Mouse (Mus musculus): ENCODE measurements around the gene Rwdd3. TPM values are rescaled to one million over a fixed set of nuclear protein-coding genes. Genes with fewer than 3 reads are reported as not detected.

Gene Rwdd3
- total RNA-seq (2021) = 10 to 100 TPM; 14.9 to 16.5 TPM

DNA sequence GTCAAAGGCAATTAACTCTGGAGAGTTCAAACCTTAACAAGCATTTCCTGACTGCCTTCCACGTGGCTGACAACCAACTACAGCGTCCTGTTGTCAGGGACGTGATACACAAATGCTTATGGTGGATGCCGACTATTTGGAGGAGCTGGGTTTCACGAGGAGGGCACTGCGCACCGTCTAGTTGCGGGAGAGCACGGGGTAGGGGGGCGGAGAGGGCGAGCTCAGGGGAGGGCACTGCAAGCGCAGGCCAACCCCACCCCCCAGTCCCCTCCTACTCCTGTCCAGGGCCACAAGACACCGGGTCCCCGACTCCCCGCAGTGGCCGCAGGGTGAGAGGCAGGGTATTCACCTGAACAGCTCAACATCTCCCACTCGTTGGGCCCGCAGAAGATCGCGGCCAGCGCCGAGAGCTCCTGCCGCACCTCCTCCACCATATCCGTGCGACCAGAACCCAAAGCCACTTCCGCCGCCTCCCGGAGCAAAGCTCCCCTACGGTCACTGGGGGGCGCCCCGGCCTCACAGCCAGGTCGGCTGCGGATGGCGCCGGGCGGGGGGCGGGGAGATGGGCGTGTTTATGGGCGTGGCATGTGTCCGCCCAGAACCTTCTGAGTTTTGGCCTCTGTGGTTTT, at the start of gene Rwdd3:
Rwdd3 (minus strand) TSS at position 453 of the 629 bp plus-strand sequence.
- intact Hi-C loops (cut with DNase I) = loop anchor here (5.0 to 10.0 kb wide), 3 partner anchors 93 to 253 kb away; partner anchors contain the start of genes Alg14 and Cnn3
- peak; percentile 85 to 92 for DNase-seq (ENCODE audit: extremely low spot score in 1 of 2, low spot score in 2 of 2)

DNA sequence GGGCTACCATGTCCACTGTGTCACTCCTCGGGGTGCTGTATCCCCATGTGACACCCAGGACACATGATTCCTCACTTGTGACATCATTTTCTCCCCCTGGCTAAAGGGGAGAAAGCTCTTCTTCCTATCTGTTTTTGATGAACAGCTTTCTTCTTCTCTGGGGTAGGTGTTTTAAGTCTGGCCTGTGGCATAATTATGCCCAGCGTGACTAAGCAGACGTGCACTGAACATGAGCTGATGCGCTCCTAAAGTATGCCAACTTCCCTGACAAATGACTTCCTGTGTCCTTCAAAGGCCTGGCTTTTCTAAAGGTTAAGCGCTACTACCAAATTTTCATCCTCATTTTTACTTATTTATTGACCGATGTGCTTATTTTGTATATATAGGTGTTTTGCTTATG, 45.5 kb upstream of the Rwdd3 start:
- intact Hi-C loops (cut with DNase I) = no loop called here

DNA sequence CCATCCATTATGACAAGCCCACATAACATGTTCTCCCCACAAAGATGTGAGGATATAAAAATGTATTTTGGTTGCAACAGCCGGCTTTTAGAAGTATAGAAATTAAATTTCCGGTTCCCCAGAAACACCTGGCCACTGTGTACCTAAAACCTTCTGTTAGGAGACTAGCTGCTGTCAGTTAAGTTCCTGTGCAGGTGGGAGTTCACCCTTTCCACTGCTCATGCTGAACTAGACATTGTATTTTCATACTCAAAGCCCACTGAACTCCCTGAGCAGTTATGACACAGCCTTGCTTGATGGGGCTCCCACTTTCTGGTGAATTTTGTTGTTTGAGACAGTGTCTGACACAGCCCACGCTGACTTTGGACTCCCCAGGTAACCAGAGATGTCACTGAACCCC, 42.0 kb upstream of the Rwdd3 start:
- DNase-seq (ENCODE audit: extremely low spot score in 1 of 2, low spot score in 2 of 2) = no peak
- intact Hi-C loops (cut with DNase I) = no loop called here

More for the DNA sequence above, 45.5 kb upstream of the Rwdd3 start:
- DNase-seq (ENCODE audit: extremely low spot score in 1 of 2, low spot score in 2 of 2) = no peak

DNA sequence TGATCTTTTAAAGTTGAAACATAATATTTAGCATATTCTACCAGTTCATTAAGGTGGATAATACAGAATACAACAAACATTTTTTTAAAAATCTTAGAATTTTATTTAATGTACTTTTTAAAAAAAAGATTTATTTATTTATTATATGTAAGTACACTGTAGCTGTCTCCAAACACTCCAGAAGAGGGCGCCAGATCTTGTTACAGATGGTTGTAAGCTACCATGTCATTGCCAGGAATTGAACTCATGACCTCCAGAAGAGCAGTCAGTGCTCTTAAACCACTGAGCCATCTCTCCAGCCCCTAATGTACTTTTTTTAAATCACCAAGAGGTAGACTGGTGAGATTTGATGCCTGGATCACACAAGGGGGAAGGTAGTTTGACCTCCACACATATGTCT, 40.7 kb upstream of the Rwdd3 start:
- intact Hi-C loops (cut with DNase I) = no loop called here
- DNase-seq (ENCODE audit: extremely low spot score in 1 of 2, low spot score in 2 of 2) = no peak

DNA sequence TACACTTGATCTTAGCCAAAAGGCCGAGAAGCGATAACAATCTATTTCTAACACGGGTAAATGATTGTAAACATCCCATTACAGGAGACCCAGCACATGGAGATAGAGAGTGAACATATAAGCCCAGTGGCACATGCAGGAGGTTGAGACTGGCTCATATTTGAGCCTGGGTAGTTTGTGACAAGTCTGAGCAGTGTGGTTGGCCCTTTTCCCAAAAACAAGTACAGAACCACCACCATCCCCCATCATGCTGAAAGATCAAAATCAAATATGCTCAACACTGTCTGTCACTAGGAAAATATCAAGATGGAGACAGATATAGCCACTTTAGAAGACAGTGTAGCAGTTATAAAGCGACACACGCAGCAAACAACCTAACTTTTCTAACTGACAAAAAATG, 37.5 kb upstream of the Rwdd3 start:
- DNase-seq (ENCODE audit: extremely low spot score in 1 of 2, low spot score in 2 of 2) = no peak
- intact Hi-C loops (cut with DNase I) = no loop called here

DNA sequence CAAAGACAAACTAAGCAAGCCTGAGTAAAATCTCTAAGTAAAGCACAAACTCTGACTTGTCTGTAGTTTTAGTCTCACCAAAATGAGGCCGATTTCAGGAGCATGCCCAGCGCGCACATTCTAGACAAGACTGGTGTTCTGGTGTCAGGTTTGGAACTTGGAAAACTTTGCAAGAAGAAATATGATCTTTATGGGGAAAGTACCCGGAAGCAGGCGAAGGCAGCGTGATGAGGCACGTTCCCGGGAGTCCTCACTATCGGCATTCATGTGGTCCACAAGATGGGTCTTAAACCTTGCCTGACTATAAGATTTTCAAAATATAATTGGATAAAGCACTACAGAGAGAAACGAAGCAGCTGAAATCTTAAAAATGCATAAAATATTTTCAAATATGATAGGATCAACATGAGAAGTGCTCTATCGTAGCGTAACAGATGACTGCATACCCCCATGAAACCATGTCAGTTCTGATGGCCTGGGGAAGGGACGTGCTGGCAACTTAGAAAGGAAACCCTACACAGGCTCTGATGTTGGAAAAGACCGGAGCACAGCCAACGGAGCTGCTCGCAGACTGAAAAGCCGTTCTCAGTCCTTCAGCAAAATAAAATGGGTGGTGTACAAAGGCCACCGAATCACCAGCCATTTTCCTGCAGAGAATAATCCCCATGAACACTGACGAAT, 34.8 kb upstream of the Rwdd3 start:
- DNase-seq (ENCODE audit: extremely low spot score in 1 of 2, low spot score in 2 of 2) = no peak
- intact Hi-C loops (cut with DNase I) = no loop called here

DNA sequence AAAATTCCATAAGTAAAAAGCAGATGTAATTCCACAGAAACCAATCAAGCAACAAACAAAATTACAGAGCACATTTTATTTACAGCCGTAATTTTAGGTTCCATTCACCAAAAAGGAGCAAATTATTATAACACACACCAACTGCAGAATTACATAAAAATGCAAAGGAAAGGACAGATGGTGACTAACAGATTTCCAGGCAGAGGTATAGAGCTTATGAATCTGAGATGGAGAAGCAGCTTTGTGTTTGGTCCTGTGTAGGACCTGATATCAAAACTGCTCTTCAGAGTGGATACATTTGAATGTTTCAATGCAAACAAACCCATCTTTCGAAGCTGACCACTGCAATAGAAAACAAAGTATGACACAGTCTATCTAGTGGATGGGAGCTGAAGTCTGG, 31.1 kb upstream of the Rwdd3 start:
- intact Hi-C loops (cut with DNase I) = no loop called here
- DNase-seq (ENCODE audit: extremely low spot score in 1 of 2, low spot score in 2 of 2) = no peak

DNA sequence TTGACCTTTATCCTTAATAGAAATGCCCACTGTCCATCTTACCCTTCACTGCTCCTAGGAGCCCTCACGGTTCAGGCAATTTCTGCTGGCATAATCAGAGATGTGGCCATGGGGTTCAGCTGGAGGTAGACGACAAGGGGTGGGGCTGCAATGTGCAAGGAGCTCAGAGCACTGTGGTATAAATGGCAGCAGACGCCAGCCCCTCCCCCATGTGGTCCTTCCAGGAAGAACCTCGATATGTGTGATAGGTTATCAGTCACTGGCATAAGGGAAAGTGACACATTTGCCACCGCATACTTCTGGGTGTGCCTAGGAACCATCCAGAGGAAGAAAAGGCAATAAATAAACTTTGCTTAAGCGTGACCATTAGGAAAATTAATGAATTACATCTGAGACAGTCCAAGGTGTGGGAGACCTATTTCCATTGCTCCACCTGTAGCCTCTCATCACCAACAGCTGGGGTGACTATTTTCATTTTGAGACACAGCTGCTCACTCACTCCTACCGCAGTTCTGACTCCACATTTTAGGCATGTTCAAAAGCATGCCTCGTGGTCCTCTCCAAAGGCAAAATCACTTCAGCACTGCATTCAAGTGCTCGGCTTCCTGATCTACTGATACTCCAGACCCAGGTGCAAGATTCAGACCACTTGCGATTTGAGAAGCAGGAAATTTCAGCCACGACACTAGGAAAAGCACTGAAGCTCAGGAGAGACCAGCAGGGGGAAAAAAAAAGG, 29.7 kb upstream of the Rwdd3 start:
- intact Hi-C loops (cut with DNase I) = no loop called here
- DNase-seq (ENCODE audit: extremely low spot score in 1 of 2, low spot score in 2 of 2) = no peak

DNA sequence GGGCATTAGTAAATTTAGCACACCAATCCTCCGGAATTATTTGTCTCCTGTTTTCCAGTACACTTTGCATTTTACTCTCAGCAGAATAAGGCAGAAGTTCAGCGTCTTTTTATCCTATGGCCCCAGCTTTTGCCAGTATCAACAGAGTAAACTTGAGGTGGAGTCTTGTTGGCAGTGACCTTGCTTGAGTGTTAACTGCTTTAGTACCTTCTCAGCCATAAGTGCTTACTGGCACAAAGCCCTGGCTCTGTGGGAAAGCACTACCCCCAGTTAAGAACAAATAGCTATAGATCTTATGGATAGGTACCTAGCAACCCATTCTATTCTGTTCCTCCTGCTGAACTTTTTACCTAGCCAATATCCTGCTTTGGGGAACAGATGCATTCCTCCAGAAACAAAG, 17.7 kb upstream of the Rwdd3 start:
- DNase-seq (ENCODE audit: extremely low spot score in 1 of 2, low spot score in 2 of 2) = no peak
- intact Hi-C loops (cut with DNase I) = no loop called here

DNA sequence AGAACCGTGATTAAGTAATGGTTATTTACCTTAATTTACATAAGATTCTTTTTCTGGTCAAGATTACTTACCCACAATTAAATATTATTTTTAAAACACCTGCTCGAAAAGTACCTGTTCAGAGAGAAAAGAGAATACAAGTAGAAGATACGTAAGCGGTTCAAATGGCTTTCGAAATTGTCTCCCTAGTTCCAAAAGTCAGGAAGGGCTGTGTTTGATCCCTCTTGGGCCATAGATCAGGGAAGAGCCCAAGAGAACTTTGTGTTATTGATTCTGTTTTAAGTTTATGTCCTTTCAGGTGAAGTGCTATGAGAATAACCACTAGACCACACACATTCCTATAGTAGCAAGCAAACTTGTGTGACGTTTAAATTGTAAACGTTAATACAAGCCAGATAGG, 16.0 kb upstream of the Rwdd3 start:
- DNase-seq (ENCODE audit: extremely low spot score in 1 of 2, low spot score in 2 of 2) = no peak
- intact Hi-C loops (cut with DNase I) = no loop called here

DNA sequence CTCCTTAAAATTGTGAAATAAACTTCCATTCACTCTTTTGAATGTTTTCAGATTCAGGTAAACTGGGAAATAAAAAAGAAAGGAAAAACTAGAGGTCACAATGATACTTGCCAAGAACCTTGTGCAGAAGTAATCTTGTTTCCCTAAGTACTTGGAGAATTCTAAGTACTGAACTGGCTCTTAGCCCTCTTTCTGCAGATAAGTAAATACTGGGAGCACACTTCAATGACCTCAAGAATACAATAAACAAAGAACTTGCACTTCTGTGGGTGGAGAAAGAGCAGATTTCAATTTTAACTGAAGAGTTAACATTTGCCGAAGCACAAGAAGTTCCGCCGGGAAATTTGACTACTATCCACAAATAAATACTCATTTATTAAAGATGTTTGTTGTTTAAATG, 15.4 kb upstream of the Rwdd3 start:
- intact Hi-C loops (cut with DNase I) = no loop called here
- DNase-seq (ENCODE audit: extremely low spot score in 1 of 2, low spot score in 2 of 2) = no peak

DNA sequence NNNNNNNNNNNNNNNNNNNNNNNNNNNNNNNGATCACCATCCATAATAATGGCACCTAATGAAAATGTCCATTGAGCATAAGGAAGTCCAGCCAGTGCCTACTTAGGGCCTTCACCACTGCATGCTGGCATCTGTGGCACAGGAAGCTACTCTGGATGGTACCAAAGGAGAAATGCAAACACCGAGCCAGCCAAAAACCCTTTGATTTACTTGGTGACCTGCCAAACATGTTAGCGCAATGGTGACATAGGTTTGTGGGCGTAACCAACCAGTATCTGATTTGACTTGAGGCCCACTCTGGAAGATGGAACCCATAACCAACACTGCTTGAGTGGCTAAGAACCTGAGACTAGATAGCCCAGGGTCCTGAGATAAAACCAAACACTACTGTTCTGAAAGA, 13.7 kb upstream of the Rwdd3 start:
- intact Hi-C loops (cut with DNase I) = no loop called here
- no peak for DNase-seq (ENCODE audit: extremely low spot score in 1 of 2, low spot score in 2 of 2)

DNA sequence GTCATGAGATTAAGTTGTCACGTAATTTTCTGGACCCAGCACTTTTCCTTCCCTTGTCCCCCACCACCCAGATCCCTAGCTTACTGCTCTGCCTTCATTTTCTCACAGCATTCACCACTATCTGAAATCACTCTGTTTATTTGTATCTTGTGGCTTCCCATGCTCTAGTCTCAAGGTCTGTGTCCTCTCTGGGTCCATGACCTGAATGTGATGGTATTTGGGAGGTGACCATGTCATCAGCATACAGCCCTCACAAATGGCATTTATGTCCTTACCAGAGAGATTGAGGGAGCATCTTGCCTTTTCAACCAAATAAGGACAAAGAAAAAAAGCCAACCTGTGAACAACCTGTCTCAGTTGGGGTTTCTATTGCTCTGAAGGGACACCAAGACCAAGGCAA, 4.5 kb upstream of the Rwdd3 start:
- intact Hi-C loops (cut with DNase I) = loop anchor here (10.0 kb wide), 2 partner anchors 89 to 249 kb away; partner anchors contain the start of gene Cnn3
- no peak for DNase-seq (ENCODE audit: extremely low spot score in 1 of 2, low spot score in 2 of 2)

DNA sequence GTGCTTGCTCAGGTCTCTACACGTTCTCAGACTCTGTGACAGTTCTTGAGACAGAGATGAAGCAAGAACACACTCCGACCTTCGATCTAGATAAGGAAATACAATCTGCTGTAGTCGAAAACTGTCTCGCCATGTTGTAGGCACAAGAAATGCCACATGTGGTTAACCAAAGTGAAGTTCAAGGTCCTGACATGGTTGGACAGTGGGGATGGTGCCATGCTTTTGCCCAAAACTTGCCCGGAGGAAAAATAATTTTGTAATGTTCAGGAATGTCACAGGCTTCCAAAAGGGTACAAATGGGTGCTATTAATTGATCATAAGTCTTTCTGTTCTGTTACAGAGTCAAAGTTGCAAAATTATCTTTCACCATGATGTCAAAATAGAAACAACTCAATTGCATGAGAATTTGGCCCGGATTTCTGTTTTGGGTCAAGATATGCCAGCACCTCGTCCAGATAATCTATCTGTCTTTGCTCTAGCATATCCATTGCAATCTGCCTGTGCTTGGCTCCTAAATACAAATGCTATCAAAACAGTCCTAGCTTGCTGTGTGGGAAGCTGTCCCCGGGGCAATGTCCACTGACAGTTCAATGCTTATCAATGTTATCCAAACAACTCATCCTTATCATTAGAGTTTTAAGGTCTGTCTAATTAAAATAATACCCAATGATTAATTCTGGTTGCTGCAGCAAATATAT, 2.9 kb upstream of the Rwdd3 start:
- DNase-seq (ENCODE audit: extremely low spot score in 1 of 2, low spot score in 2 of 2) = no peak
- intact Hi-C loops (cut with DNase I) = loop anchor here (5.0 to 10.0 kb wide), 3 partner anchors 90 to 250 kb away; partner anchors contain the start of genes Alg14 and Cnn3

DNA sequence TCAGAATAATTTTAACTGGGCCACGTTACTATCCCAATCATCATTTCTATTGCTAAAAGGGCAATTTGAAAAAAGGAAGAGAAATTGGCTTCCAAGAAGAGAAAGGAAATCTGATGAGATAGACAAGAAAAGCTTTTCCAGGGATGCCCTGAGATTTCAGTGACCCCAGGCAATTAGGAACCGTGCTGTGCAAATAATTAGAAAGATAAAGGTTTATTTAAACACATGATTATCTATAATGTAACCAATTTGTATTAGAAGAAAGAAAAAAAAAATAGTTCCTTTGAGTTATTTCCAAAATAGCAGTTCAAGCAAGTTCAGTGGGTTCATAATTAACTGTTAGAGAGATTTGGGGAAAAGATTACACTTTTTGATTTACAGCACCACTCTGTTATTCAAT, 1.2 kb upstream of the Rwdd3 start:
- intact Hi-C loops (cut with DNase I) = loop anchor here (5.0 to 10.0 kb wide), 3 partner anchors 92 to 252 kb away; partner anchors contain the start of genes Alg14 and Cnn3
- DNase-seq (ENCODE audit: extremely low spot score in 1 of 2, low spot score in 2 of 2) = no peak

DNA sequence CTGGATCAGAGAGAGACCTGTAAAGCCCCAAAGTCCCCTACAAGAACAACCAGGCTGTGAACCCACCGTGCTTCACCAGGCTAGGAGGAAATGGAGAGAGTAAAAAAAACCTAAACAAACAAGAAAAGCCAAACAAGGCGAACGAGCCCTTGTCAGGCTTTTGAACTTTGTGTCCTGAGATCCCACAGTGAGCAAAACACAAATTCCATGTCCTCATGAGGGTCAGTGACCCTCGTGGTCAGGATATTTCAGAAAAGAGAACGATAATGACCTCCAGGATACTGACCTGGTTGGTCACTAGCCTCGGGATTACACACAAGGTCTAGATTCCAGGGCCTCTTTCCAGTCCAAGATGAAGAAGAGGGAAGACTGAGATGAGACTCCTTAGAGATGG, 374 bp upstream of the Rwdd3 start:
- intact Hi-C loops (cut with DNase I) = loop anchor here (5.0 to 10.0 kb wide), 3 partner anchors 93 to 253 kb away; partner anchors contain the start of genes Alg14 and Cnn3
- DNase-seq (ENCODE audit: extremely low spot score in 1 of 2, low spot score in 2 of 2) = no peak

DNA sequence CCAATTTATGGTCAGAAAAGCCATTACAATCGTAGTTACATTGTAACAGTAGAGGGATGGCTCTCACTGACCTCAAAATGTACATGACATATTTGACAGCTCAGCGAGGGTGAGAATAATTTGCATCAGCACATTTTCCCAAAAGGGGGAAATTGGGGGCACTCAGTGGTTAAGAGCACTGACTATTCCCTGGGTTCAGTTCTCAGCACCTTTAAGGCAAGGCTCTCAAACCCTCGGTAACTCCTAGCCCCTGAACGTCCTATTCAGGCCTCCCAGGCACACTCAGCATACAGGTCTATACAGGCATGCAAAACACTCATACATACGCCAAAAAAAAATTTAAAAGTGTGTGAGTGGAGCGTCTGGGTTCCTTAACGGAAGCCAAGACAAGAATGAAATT, 864 bp downstream of the Rwdd3 start:
- intact Hi-C loops (cut with DNase I) = loop anchor here (5.0 to 10.0 kb wide), 3 partner anchors 94 to 254 kb away; partner anchors contain the start of genes Alg14 and Cnn3

DNA sequence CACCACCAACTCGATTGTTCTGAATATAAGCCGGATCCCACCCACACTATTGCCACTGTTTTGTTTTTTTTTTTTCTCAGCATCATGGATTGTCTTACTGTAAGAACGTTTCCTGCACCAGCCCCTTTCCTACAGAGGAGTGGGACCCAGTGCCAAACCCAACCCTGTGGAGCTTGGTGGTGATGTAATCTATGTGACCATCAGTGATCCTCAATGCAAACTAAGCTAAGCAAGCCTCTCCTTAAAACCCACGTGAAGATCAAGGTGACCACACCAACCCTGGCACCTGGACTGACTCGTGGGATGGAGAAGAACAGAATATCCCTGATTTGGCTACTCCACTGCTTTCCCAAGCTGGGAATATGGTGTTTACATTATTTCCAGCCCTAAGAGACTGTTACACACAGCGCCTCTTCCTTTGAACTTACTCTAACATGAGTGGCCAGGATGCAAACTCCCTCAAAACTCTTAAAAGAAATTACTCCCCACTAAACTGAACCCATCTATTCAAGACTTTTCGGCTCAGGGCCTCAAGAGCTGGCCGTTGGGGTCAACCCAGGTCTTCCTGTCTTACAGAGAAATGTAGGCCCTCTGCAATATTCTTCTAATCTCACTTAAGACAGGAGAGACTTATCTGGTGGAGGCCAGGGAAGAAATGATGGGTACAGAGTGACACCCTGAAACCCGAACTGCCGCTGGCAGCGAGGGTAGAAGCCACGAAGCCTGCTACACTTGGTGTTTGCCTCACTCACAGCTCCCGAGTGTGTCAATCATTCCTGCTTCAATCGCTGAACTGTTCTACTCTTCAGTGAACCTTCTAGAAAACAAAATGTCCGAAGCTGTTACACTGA, 2.2 kb downstream of the Rwdd3 start:
- DNase-seq (ENCODE audit: extremely low spot score in 1 of 2, low spot score in 2 of 2) = no peak
- intact Hi-C loops (cut with DNase I) = no loop called here

More for the DNA sequence above, 864 bp downstream of the Rwdd3 start:
- DNase-seq (ENCODE audit: extremely low spot score in 1 of 2, low spot score in 2 of 2) = no peak
